Mouse (Mus musculus) liver, adult (tissue): ENCODE data around the gene Stab2.

ENCODE experiments used
- GATA4 ChIP-seq: IDR thresholded peaks from 2 replicates; pipeline ENCODE4 v1.6.1; 2014; ENCODE audit warnings: mild to moderate bottlenecking, low read length; ENCODE audit not compliant: insufficient replicate concordance

Stab2 gene

DNA sequence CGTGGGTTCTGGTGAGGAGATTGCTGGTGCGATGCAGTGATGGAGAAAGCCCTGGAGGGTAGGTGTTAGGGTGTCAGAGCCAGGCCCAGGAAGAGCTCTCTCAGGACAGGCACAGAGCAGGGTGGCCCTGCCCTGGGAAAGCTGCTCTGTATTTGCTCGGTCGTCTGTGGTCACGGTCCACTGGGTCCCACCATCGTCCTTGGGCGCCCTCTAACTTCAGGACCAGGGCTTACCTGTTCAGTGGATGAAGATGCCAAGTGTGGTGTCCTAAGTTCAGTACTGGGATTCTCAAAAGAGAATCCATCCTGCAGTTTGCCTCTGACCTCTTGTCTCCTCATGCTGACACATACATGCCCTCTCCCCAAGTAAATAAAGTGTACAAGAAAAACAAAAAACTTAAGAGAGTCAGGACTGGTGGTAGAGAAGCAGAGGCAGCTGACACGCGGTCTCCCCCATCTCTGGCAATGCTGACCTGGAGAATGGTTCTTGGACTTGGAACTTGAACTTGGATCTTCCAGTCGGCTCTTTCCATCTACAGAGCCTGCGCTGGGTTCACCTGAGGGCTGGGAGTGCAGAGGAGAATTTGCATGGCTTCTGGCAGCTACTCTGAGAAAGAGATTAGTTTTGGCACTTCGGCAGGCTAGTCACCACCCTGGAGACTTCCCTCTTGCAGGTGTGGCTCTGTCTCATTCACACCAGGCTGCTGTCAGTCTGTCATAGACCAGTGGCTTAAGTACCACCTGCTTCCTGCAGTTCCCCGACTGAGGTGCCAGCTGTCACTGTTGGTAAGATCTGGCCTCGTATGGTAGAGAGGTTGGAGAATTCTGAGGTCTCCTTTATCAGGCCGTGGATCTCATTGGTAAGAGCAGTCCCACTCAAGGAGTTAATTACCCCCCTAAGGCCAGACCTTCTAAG is 179.3 kb downstream of the Stab2 start:
- no peak for TF ChIP-seq GATA4

DNA sequence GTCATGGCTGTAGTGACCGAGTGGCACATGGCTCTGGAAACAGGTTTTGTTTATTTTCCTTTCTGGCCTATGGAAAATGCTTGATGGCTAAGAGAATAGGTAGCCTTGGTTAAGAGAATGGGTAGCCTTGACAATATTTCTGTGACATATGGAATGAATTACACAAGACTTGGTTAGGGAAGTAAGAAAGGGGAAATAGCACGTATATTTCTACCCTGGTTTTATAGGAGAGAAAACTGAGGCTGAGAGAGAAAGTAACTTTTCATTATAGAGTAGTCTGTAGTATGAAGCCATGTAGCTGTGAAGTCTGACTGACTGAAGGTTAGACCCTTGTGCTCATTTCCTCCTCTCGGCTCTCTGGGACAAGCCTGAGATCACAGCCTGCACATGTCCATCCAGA is 180.9 kb downstream of the Stab2 start:
- TF ChIP-seq GATA4 = no peak

DNA sequence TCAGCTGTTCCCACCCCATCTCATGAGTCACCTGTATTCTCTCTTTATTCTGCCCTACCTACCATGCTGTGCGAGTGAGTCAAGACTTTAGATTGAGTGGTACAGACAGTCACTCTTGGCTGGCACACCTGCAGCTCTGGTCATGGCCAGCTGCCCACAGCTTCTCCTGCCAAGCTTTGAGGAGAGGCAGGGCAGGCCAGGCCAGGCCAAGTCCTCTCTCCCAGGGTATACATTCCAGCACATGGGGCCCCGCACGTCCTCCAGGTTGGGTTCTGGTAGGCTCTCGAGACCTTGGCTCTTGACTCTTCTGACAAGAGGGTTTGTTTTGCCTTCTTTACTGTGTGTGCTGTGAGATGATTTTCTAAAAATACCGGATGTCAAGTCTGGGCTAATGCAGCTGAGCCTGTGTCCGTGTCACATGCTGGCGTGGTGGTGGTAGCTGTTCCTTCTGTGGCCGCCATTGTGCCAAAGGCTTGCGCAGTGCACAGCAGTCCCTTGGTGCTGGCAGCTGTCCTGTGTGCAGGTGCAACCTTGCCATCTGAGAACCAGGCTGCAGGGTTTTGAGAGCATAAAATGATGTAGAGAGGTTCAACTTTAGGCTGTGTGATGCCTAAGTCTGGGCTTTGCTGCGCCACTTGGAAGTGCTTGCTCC is 181.8 kb downstream of the Stab2 start:
- no peak for TF ChIP-seq GATA4

DNA sequence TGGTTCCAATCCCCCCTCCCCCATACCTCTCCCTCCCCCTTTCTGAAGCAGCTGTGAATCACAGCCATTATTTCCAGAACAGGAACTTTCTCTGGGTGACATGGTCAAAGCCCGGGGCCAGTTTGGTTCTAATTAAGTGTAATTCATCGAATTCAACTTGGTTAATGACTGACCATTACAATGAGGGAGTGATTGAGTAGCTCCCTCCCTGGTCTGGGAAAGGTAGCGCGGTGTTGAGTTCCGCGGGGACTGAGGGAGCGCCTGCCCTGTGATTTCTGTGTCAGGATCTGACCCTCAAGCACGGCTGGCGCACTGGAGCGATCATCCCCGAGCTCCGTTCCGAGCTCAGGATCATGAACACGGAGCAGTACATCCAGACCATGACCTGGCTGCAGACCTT is 183.0 kb downstream of the Stab2 start:
- no peak for TF ChIP-seq GATA4

DNA sequence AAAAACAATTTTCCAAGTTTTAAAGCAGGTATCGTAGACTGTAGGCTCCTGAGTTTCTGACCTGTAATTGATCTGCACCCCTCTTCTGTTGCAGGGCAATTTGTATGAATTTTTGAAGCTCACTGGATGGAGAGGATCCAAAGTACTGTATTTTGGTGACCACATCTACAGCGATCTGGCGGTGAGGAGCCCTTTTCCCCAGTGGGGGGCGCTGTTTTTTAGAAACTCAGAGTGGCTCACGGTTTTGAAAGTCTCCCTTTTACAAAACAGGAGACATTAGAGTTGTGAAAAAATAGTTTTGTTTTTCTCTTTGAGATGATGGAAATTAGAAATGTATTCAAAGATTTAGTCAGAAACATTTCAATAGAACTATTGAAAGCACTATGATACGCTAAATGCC is 183.7 kb downstream of the Stab2 start:
- no peak for TF ChIP-seq GATA4

DNA sequence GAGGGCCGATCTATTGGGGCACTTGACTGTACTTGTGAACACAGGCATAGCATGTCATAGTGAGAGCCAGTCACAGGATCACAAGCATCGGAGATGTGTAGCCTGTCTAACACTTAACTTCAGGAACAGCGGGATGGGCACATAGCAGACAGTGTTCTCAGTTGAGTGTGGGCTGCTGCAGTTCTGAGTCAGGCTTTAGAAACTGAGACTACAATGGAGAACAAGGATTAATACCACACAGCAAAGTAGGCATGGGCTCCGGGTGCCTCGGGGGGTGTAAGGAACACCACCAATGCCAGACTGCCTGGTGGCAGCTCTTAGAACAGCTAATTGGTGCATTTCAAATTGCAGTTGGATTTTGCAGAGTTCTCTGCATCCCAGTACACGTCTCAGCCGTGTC is 186.8 kb downstream of the Stab2 start:
- no peak for TF ChIP-seq GATA4

DNA sequence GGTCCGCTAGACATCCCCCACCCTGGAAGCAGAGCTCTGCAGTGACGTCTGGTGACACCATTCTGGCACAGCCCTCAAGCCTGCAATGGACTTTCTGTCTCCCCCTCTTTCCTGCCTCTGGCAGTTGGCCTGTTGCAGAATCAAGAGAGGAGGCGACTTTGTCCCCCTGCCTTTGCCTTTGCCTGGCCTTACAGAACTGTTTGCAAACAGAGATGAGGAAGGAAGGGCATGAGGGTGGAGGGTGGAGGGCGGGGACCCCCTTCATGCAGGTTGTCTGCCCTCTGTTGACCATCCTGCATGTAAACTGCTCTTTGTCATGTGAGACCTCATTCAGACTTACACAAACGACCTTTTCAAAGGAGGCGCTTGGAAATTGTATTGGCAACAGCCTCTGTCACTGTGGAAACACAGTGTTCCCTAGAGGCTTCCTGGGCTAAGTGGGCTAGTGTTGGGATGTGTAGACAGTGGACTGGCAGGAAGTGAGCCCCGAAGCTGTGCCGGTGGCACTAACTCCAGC is 188.1 kb downstream of the Stab2 start:
- no peak for TF ChIP-seq GATA4

DNA sequence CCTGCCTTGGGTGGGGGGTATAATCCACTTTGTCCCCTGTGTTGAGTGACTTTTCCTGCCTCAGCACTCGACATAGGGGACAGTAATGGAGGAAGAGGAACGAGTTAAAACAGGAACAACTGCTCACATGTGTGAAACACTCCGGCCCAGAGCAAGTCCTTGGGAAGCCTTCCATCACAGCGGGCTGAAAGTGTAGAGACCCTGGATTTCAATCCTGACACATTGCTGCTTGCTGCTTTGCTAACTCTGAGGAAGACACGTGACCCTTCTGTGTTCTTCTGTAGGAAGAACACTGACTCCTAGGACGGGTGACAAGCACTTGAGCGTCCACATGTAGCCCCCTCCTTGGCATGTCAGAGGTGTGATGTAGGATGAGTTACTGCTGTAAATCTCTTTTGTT is 192.7 kb downstream of the Stab2 start:
- TF ChIP-seq GATA4 = no peak

DNA sequence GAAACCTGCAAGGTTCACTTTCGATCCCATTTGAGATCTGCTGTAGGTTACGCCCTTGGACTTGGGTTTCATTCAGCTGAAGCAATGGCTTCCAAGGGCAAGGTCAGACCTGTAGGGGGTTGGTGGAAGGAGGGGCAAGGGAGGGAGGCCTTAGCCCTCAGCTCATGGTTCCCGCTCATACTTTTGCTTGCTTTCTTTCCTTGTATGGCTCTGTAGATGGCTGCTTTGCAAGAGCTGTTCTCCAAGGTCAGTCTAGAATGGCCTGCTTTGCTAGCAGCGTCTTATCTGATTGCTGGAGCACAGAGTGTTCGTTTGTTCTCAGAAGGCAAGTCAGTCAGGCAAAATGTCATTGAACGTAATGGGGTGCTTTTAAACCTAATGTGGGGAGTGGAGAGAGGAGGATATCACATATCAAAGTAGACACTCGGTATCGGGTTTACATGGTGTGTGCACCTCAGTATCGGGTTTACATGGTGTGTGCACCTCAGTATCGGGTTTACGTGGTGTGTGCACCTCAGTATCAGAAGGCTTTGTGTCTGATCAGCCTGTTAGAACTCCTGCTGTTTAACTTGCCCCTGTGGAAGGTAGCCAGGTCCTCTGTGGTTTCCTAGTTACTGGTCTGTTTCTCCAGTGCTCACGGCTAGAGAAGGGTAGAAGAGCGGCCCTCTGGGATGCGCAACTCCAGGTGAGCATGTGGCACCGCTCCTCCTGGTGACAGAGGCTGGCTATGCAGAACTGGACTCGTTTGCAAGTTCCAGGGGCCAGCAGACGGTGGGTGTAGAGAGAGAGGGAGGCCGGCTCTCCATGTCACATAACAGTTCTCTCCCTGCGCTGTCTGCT is 193.3 kb downstream of the Stab2 start:
- no peak for TF ChIP-seq GATA4

DNA sequence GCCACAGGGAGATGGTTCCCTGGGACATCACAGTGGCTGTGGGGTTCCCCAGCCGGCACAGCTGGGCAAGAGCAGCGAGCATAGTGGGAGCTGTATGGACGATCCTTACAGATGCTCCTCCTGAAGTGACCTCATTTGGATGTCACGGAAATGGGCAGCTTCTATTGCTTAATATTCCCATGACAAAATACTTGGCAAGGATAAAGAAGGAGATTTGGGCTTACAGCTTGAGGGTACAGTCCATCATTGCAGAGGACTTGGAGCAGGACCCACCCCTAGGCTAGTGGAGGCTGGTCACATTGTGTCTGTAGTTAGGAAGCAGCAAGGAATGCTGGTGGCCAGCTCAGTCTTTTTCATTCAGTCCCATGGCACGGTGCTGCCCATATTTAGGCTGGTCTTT is 197.2 kb downstream of the Stab2 start:
- TF ChIP-seq GATA4 = no peak

DNA sequence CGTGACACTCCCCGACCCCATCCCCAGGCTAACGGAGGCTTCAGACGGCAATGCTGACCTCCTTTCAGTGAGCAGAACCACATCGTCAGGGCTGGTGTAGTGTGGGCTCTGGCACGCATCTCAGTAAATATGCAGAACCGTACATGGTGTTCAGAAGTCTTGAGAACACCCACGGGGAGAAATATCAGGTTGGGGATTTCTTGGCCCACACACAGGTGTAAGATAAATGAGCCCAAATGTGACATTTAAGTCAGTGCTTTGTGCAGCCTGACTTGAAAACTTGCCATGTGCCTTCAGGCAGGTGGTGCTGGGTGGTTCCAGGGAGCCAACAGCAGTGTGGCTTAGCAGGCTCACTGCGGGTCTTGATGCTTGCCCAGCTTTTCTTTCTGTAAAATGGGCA is 197.8 kb downstream of the Stab2 start:
- TF ChIP-seq GATA4 = no peak

DNA sequence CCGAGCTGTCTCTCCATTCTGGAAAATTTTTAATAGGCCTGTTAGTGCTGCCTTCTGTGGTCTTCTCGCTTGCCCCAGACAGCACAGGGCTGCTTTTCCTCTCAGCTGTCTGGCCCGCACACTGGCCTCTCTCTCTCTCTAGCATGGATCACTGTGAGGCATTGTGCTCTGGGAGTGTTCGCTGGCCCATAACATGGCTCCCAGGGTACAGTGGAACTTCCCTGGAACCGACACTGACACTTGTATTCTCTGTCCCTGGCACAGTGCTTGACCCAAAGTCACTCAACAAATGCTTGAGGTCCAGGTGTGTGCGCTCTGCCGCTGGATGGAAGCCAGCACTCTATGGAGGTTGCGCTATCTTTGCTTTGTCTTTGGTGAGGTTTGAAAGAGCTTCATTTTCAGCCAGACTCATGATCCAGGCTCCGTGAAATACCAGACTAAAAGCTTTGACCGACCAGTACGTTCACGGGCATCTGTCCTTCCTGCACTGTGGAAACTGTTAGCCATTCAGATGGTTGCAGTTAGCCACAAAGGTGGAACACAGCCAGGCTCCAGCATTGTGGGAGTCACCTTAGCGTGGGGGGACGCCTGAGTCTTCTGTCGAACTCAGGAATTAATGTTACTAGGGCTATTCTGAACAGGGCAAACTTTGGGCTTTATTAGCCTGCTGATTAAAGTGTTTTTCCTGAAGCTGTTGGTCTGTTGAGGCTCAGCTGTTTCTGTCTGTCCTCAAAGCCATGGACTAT is 199.6 kb downstream of the Stab2 start:
- TF ChIP-seq GATA4 = no peak

DNA sequence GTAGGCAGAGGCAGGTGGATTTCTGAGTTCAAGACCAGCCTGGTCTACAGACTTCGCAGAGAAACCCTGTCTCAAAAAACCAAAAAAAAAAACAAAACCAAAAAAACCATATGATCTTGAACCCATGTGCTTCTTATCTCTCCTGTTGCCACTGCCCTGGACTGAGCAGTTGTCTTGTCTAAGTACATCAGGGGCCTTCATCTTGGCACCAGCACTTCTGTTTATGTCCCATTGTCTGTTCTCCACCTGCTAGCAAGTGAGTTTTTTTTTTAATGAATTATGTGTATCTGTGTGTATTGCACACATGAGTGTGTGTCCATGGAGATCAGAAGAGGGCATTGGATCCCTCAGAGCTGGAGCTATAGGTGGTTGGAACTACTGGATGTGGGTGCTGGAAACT is 200.5 kb downstream of the Stab2 start:
- no peak for TF ChIP-seq GATA4

DNA sequence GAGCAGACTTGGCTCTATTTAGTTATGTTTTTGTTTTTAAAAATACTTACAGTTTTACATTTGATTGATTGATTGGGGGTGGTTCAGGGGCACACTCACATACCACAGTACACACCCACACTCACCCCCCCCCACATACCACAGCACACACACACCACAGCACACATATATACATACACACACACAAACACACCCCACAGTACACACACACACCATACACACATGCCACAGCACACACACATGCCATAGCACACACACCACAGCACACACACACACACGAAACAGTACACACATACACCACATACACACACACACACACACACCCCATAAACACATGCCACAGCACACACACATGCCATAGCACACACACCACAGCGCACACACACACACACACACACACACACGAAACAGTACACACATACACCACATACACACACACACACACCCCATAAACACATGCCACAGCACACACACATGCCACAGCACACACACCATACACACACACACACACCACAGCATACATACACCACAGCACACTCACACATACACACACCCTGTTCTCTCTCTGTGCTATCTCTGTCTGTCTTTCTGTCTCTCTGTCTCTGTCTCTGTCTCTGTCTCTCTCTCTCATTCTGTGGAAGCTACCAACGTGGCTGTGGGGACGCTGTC is 211.6 kb downstream of the Stab2 start:
- TF ChIP-seq GATA4 = no peak
